Mouse (Mus musculus) heart, adult 2 months (tissue): ENCODE results near the gene Drc3. TPM values are rescaled to one million over a fixed set of nuclear protein-coding genes. Genes with fewer than 3 reads are reported as not detected.

Experiments used
- DNase-seq, 2 experiments: peaks; one replicate each; pipeline ENCODE4 v3.0.0; 2021
- H3K27ac ChIP-seq: fragments of 200-600 bp; 2 replicates; pipeline ENCODE4 v1.8.1; 2022
- H3K27me3 ChIP-seq: fragments of 200-500 bp; 2 replicates; pipeline ENCODE4 v1.6.1; 2012; ENCODE audit warnings: mild to moderate bottlenecking, low read length, inconsistent platforms, mixed read lengths; ENCODE audit not compliant: control insufficient read depth, insufficient read depth
- H3K36me3 ChIP-seq: fragments of 200-500 bp; 2 replicates; pipeline ENCODE4 v1.6.1; 2012; ENCODE audit warnings: low read length, inconsistent platforms; ENCODE audit not compliant: control insufficient read depth, insufficient read depth
- H3K4me1 ChIP-seq: fragments of 200-500 bp; 2 replicates; pipeline ENCODE4 v1.6.1; 2011; ENCODE audit warnings: low read length; ENCODE audit not compliant: control insufficient read depth, insufficient read depth
- H3K4me3 ChIP-seq: fragments of 200-600 bp; 2 replicates; pipeline ENCODE4 v1.8.1; 2022
- H3K79me2 ChIP-seq: fragments of 200-500 bp; replicated peaks from 2 replicates; pipeline ENCODE4 v1.6.1; 2012; ENCODE audit warnings: mild to moderate bottlenecking, inconsistent platforms, low read length, moderate library complexity, mixed read lengths; ENCODE audit not compliant: control insufficient read depth, insufficient read depth
- H3K9ac ChIP-seq: fragments of 200-500 bp; 2 replicates; pipeline ENCODE4 v1.6.1; 2012; ENCODE audit warnings: low read depth, mild to moderate bottlenecking, control low read depth, inconsistent platforms, low read length, mixed read lengths
- CTCF ChIP-seq: fragments of 200-600 bp; IDR thresholded peaks from 2 replicates; pipeline ENCODE4 v1.8.1; 2022; ENCODE audit warnings: antibody characterized with exemption, mild to moderate bottlenecking, moderate library complexity
- EP300 ChIP-seq: fragments of 200-500 bp; IDR thresholded peaks from 2 replicates; pipeline ENCODE4 v1.6.1; 2011; ENCODE audit warnings: low read depth, low read length, control low read depth; ENCODE audit not compliant: insufficient read depth
- POLR2A ChIP-seq: fragments of 200-500 bp; IDR thresholded peaks from 2 replicates; pipeline ENCODE4 v1.6.1; 2011; ENCODE audit warnings: mild to moderate bottlenecking, low read depth, low read length, control low read depth; ENCODE audit not compliant: insufficient read depth
- WGBS: fragments of 180-500 bp; shearing (Covaris S2); methylation state at CpG from one replicate; pipeline ENCODE4 v1.1.7; 2018; 5-methylcytosine and 5-hydroxymethylcytosine counted together
- intact Hi-C: fragments of 180-260 bp; cut with DNase I; formaldehyde crosslinking; loops from one replicate; pipeline ENCODE4 v1.15.1; 2025
- polyA plus RNA-seq: library from polyadenylated mRNA; depleted of rRNA; stranded (reverse); fragments of >200 nt; gene quantifications from 2 replicates; pipeline ENCODE4 v1.2.3, GENCODE M21; 2012
- total RNA-seq, 2 experiments: library from RNA; stranded (reverse); gene quantifications; 2 replicates each; pipeline ENCODE4 v1.2.3; 2021

The Drc3 gene
- total and polyA plus RNA-seq, 3 experiments: 1.6 to 4.1 (median 2.4) TPM

DNA sequence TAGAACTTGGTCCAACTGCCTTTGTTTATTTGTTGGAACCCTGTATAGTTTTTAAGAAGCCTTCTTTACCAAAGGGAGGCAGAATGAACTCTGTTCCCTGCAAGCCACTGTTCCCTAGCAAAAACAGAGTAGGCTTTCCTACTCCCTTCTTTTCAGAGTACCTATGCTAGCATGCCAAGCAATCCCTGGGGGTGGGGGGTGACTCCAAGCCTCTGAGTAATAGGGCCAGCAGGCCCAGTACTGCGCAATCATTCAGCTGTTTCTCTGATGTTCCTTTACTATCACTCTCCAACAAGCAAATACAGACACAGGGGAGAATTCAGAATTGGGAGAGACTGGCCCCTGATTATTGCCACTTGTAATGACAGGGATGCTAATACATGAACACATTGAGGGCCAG is 53.5 kb downstream of the Drc3 start:
- no peaks in the 10 kb centered on the region for H3K4me1 ChIP-seq
- no peak overlapping the region for H3K27ac ChIP-seq
- H3K9ac ChIP-seq: no peak overlapping the region
- TF ChIP-seq EP300 (no peak), POLR2A (no peak), CTCF (no peak)
- WGBS: 98% methylated on average over 1 of the region's 1 CpGs
- DNase-seq: no peak
- intact Hi-C loops: no loop called here
- no peaks in the 10 kb centered on the region; the same call in 1 of the 2 replicates for H3K36me3 ChIP-seq
- H3K4me3 ChIP-seq: no peak overlapping the region
- no peaks in the 10 kb centered on the region for H3K27me3 ChIP-seq
- H3K79me2 ChIP-seq: peaks cover under 1% of the 10 kb centered on the region

GRCm38 (mm10) chr11:60412173-60412572 is 59.0 kb downstream of the Drc3 start:
- WGBS: 5% methylated on average over 3 of the region's 3 CpGs
- H3K79me2 ChIP-seq: peaks cover 2% of the 10 kb centered on the region
- no peaks in the 10 kb centered on the region for H3K27me3 ChIP-seq
- intact Hi-C loops: loop anchor here (1.0 to 5.0 kb wide), 6 partner anchors 61 to 330 kb away; partner anchors contain the start of gene Rai1
- H3K4me3 ChIP-seq: no peak overlapping the region
- DNase-seq: peak in 1 of 2 experiments; percentile 28
- no peak overlapping the region for H3K27ac ChIP-seq
- H3K36me3 ChIP-seq: no peaks in the 10 kb centered on the region
- H3K4me1 ChIP-seq: peaks cover 3% of the 10 kb centered on the region
- H3K9ac ChIP-seq: no peak overlapping the region
- TF ChIP-seq EP300 (no peak), CTCF (peak; percentile 86)

DNA sequence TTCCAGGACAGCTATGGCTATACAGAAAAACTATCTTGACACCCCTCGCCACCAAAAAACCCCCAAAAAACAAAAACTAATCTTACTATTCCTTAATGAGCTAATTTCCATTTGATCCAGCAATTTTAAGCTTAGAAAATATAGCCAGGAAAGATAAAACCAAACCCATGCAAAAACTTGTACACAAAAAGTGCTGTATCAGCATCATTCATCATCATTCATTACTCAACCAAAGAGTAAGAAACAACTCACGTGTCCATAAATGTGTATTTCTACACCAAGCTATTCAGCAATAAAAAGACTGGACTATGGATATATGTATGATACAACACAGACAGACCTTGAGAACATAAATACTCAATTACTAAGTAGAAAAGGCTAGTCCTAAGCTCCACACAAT is 59.8 kb downstream of the Drc3 start:
- 86% methylated on average over 2 of the region's 2 CpGs for WGBS
- TF ChIP-seq POLR2A (no peak), CTCF (no peak), EP300 (no peak)
- Histone ChIP-seq H3K27me3 (no peaks in the 10 kb centered on the region), H3K4me3 (no peak overlapping the region), H3K27ac (no peak overlapping the region), H3K9ac (no peak overlapping the region), H3K79me2 (peaks cover 2% of the 10 kb centered on the region), H3K4me1 (peaks cover 3% of the 10 kb centered on the region), H3K36me3 (no peaks in the 10 kb centered on the region)
- intact Hi-C loops: loop anchor here (1.0 to 5.0 kb wide), 6 partner anchors 62 to 331 kb away; partner anchors contain the start of gene Rai1
- DNase-seq: no peak

DNA sequence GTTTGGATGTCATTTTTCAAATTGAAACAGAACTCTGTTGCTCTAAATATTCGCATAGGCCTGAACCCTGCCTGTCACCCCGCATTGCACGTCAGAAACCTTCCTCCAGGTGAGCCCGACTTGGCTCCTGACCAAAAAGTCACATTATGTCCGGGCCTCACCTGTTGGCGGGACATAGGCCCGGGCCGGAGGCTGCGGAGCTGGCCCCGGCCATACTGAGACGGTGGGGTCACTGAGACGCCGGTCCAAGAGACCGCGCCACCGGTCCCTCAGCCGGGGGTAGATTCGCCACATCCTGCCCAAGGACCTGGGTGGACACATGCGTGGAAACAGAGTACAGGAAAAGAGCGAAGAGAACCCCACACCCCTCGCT is 63.4 kb downstream of the Drc3 start:
- WGBS: under 1% methylated on average over 21 of the region's 21 CpGs
- intact Hi-C loops: no loop called here
- no peaks in the 10 kb centered on the region for H3K36me3 ChIP-seq
- H3K4me3 ChIP-seq: peak overlapping the region; percentile 88
- peak overlapping the region; percentile 59 for H3K9ac ChIP-seq
- no peak for DNase-seq
- no peaks in the 10 kb centered on the region for H3K27me3 ChIP-seq
- H3K27ac ChIP-seq: peak overlapping the region; percentile 88
- TF ChIP-seq EP300 (no peak), CTCF (0 out of 2 replicates have a peak, but pooled peaks have one; percentile 4)
- H3K79me2 ChIP-seq: peaks cover 2% of the 10 kb centered on the region
- peaks cover 7% of the 10 kb centered on the region for H3K4me1 ChIP-seq

DNA sequence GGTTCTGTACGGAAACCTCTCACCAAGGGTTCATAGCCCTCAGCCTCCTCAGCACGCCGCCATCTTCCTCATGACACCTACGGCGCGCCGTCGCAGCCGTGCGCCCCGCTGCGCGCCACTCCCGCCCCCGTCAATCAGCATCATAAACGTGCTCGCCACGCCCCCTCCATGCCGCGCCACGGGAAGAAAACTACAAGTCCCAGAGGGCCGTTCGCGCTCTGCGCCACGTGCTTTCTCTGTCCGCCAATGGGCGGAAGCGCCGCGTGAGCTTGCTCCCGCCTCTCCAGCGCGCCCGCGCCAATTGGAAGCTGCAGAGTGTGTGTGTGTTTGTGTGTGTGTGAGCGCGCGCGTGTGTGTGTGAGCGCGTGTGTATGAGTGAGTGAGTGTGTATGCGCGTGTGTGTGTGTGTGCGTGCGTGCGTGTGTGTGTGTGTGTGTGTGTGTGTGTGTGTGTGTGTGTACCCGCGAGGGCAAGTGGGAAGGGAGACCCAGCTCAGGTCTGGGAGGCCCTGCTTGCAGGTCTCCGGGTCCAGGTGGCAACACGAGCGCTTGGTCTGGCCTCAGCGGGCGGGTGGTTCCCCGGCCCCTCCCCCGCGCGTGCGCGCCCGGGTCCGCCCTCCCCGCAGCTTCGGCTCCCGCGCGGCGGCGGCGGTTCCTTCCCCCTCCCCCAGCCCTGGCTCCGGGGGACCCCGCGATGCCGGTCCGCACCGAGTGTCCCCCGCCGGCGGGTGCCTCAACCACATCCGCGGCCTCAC is 64.0 kb downstream of the Drc3 start, which contains the start of gene Gid4:
TSS of gene Gid4 (plus strand) at position 183 of the 754 bp plus-strand sequence.
- TF ChIP-seq EP300 (peak; percentile 45), POLR2A (peak; percentile 84), CTCF (no peak)
- intact Hi-C loops: no loop called here
- peak; percentile 98 to 99 for DNase-seq
- Histone ChIP-seq H3K27ac (peak within 1 kb of the TSS; percentile 88), H3K9ac (peak within 1 kb of the TSS; percentile 88), H3K36me3 (no peaks in the 10 kb centered on the region), H3K79me2 (no peaks in the 10 kb centered on the region), H3K4me1 (peaks cover 7% of the 10 kb centered on the region), H3K27me3 (no peaks in the 10 kb centered on the region), H3K4me3 (peak within 1 kb of the TSS; percentile 88)
- WGBS: 1% methylated on average over 67 of the region's 81 CpGs

- WGBS: under 1% methylated on average over 37 of the region's 39 CpGs
- H3K27me3 ChIP-seq: no peaks in the 10 kb centered on the region
- no peak for TF ChIP-seq POLR2A
- no peak for TF ChIP-seq EP300
- no peak for TF ChIP-seq CTCF
- intact Hi-C loops: no loop called here
- H3K27ac ChIP-seq: peak within 1 kb of the TSS; percentile 79
- no peaks in the 10 kb centered on the region for H3K36me3 ChIP-seq
- DNase-seq: peak in 1 of 2 experiments; percentile 53
- H3K9ac ChIP-seq: peak within 1 kb of the TSS; percentile 88
- H3K79me2 ChIP-seq: no peaks in the 10 kb centered on the region
- peak within 1 kb of the TSS; percentile 88 for H3K4me3 ChIP-seq
- H3K4me1 ChIP-seq: peaks cover 6% of the 10 kb centered on the region
These were observed 64.8 kb downstream of the Drc3 start, which contains the start of gene Atpaf2 for GRCm38 (mm10) chr11:60417717-60418472. Gene Atpaf2, minus strand, starts transcription at chr11:60418457.
